ENCODE assay signal across 8 mouse cellular contexts in the genomic region with DNA sequence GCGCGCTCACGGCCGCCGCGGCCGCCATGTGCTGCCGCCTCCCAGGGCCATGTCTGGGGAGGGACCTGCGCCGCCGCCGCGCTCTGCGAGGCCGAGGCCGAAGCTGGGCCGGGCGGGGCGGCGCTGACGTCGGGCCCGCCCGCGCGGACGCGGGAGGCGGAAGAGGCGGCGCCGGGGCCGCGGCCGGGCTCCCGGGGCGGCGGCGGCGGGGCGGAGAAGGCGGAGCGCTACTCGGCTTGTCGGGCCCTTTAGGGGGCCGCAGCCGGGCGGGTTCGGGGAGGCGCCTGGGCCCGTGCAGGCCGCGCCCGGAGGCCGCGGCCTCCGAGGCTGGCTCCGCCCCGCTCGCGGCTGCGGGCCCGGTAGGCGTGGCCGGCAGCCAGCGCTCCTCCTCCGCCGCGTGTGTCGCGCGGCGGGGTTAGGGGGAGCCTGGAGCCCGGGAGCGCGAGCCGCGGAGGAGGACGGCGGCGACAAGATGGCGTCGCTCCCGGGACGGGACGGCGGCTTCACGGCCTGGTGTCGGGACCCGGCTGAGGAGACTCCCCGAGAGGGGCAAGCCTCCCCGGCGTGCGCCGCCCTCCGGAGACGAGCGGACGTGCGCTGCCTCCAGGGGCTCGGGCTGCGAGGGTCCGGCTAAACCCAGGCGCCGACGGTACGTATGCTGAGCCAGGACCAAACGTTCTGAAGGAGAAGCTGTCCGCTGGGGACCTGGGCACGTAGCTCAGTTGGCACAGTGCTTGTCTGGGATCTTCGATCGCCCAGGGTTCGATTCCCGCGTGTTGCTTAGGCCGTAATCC. TPM values are rescaled to one million over a fixed set of nuclear protein-coding genes. Genes with fewer than 3 reads are reported as not detected.
DNase-seq lines count a peak whose midpoint lies in the region; ATAC-seq and TF ChIP-seq lines count a peak whose summit lies in the region.

A gene (minus strand): TSS at position 62 of the 794 bp plus-strand sequence.

- under 1% methylated on average over 84 of the region's 116 CpGs for WGBS in forebrain, postnatal 0 days
- under 1% methylated on average over 73 of the region's 116 CpGs for WGBS in neural tube, embryonic 14.5 days

- intact Hi-C loops in heart, postnatal 36 days (cut with DNase I): loop anchor here (2.0 to 10.0 kb wide), 2 partner anchors 89 to 423 kb away; no protein-coding TSS in a partner anchor

- peak within 1 kb of the TSS; percentile 97 for H3K27ac ChIP-seq in forebrain, postnatal 0 days (ENCODE audit: low read depth, low read length)
- peak within 1 kb of the TSS; percentile 95 for H3K27ac ChIP-seq in neural tube, embryonic 14.5 days (ENCODE audit: low read depth, low read length)
- H3K27ac ChIP-seq in testis, adult 2 months (ENCODE audit: control insufficient read depth, insufficient read depth, low read depth, low read length): peak within 1 kb of the TSS; percentile 93

- peak within 1 kb of the TSS; percentile 87 for H3K9ac ChIP-seq in forebrain, postnatal 0 days
- peak within 1 kb of the TSS; percentile 89 for H3K9ac ChIP-seq in neural tube, embryonic 14.5 days (replicated peaks; ENCODE audit: low read depth, low read length)

- TF ChIP-seq CTCF in G1E (IDR thresholded peaks at IDR 0.05; ENCODE audit: low read depth, low read length): no peak
- TF ChIP-seq CTCF in forebrain, postnatal 0 days (IDR thresholded peaks at IDR 0.05; ENCODE audit: low read depth): peak; percentile 65
- TF ChIP-seq CTCF in testis, adult 2 months (IDR thresholded peaks at IDR 0.05; ENCODE audit: control insufficient read depth, insufficient read depth, insufficient replicate concordance, low read depth, low read length): no peak

- H3K4me2 ChIP-seq in forebrain, postnatal 0 days (ENCODE audit: low read depth): peak within 1 kb of the TSS; percentile 94
- H3K4me2 ChIP-seq in neural tube, embryonic 14.5 days (ENCODE audit: low read depth, low read length): peak within 1 kb of the TSS; percentile 98

- ATAC-seq in G1E (ENCODE audit: extremely low read depth, insufficient number of reproducible peaks, low FRiP score, poor library complexity, severe bottlenecking): 0 out of 2 replicates have a peak, but pooled peaks have one; percentile 6
- peak; percentile 86 for ATAC-seq in forebrain, postnatal 0 days
- ATAC-seq in neural tube, embryonic 14.5 days (ENCODE audit: low read depth): peak; percentile 90

- H3K4me3 ChIP-seq in G1E (ENCODE audit: low read depth, low read length): peak within 1 kb of the TSS; percentile 94
- peak within 1 kb of the TSS; percentile 80 for H3K4me3 ChIP-seq in forebrain, postnatal 0 days (ENCODE audit: low read depth, low read length)
- peak within 1 kb of the TSS; percentile 84 for H3K4me3 ChIP-seq in neural tube, embryonic 14.5 days (ENCODE audit: low read depth, low read length)
- peak within 1 kb of the TSS; percentile 92 for H3K4me3 ChIP-seq in testis, adult 2 months (ENCODE audit: control insufficient read depth, low read depth, low read length)

- peaks cover 50% of the 10 kb centered on the region for H3K36me3 ChIP-seq in G1E (replicated peaks)
- H3K36me3 ChIP-seq in forebrain, postnatal 0 days (ENCODE audit: insufficient read depth): no peaks in the 10 kb centered on the region
- no peaks in the 10 kb centered on the region for H3K36me3 ChIP-seq in neural tube, embryonic 14.5 days (ENCODE audit: control insufficient read depth, insufficient read depth, low read length)
- H3K36me3 ChIP-seq in testis, adult 2 months (ENCODE audit: control insufficient read depth, insufficient read depth, low read length): no peaks in the 10 kb centered on the region

- H3K9me3 ChIP-seq in G1E (replicated peaks): no peaks in the 10 kb centered on the region
- no peaks in the 10 kb centered on the region for H3K9me3 ChIP-seq in forebrain, postnatal 0 days (ENCODE audit: low read length)
- H3K9me3 ChIP-seq in neural tube, embryonic 14.5 days (ENCODE audit: control insufficient read depth, low read length): no peaks in the 10 kb centered on the region

- peak; percentile 64 for TF ChIP-seq POLR2A in testis, adult 2 months (IDR thresholded peaks at IDR 0.05; ENCODE audit: control insufficient read depth, low read depth, low read length)

- no peaks in the 10 kb centered on the region for H3K27me3 ChIP-seq in G1E (ENCODE audit: insufficient read depth, low read length)
- no peaks in the 10 kb centered on the region for H3K27me3 ChIP-seq in forebrain, postnatal 0 days (ENCODE audit: insufficient read depth, low read length)
- H3K27me3 ChIP-seq in neural tube, embryonic 14.5 days (ENCODE audit: control insufficient read depth, insufficient read depth, low read length): no peaks in the 10 kb centered on the region
- H3K27me3 ChIP-seq in testis, adult 2 months (ENCODE audit: control insufficient read depth, insufficient read depth, low read length): no peaks in the 10 kb centered on the region

- peak; percentile 84 for DNase-seq in G1E (ENCODE audit: low spot score)
- DNase-seq in cerebellum, adult 18-20 months: peak; percentile 81 to 92
- peak; percentile 92 for DNase-seq in forebrain, postnatal 0 days
- DNase-seq in heart, postnatal 36 days: peak; percentile 83 to 92
- peak; percentile 81 to 87 for DNase-seq in layer of hippocampus, adult 18-20 months (ENCODE audit: low spot score in 2 of 2)
- peak; percentile 85 to 86 for DNase-seq in lung, adult 18-20 months

- H3K4me1 ChIP-seq in G1E (ENCODE audit: insufficient read depth, low read depth, low read length): peaks cover 48% of the 10 kb centered on the region
- H3K4me1 ChIP-seq in forebrain, postnatal 0 days (ENCODE audit: insufficient read depth): 0 out of 2 replicates have a peak, but pooled peaks cover 15% of the 10 kb centered on the region
- H3K4me1 ChIP-seq in neural tube, embryonic 14.5 days (ENCODE audit: control insufficient read depth, insufficient read depth, low read length): peaks cover 24% of the 10 kb centered on the region
- H3K4me1 ChIP-seq in testis, adult 2 months (ENCODE audit: control insufficient read depth, insufficient read depth, low read length): peaks cover 11% of the 10 kb centered on the region

RNA-seq across cellular contexts. Expression of the gene that starts here (rescaled TPM):
- total RNA-seq in G1E (2014; fragmentation: Nextera tagmentation) (260 and 279 TPM in 2 replicates), G1E (2017) (102 and 113 TPM in 2 replicates)
- 186 and 200 TPM in 2 replicates for polyA plus RNA-seq in G1E (2012)
- total RNA-seq in forebrain, postnatal 0 days (2014; rRNA removed): 45.2 and 59.0 TPM in 2 replicates
- 7.1 and 9.5 TPM in 2 replicates for polyA plus RNA-seq in forebrain, postnatal 0 days (2015; fragmentation: Nextera tagmentation; extraction: Ambion mirVana)
- total RNA-seq in heart, postnatal 36 days (2021): 100 to 1,000 TPM; 104 to 116 TPM
- total RNA-seq in layer of hippocampus, adult 18-20 months (2021): 100 to 1,000 TPM; 112 to 113 TPM
- polyA plus RNA-seq in neural tube, embryonic 14.5 days (2014; fragmentation: Nextera tagmentation; extraction: Ambion mirVana): 16.5 and 18.4 TPM in 2 replicates
- polyA plus RNA-seq in testis, adult 2 months (2012; rRNA removed): 10.4 and 10.8 TPM in 2 replicates

Comparison
In these comparisons a context has a peak if more than half of its experiments do, and no peak if none do; other contexts are left out.
1. Peak in every context shown above with its lines: DNase-seq, ATAC-seq, H3K4me3 ChIP-seq and H3K27ac ChIP-seq.
2. ATAC-seq: peak in every context shown above with its lines; median percentile 90 in neural tube, embryonic 14.5 days; 86 in forebrain, postnatal 0 days; 6 in G1E.